ENCODE assay signal across 8 mouse cellular contexts in the genomic region with DNA sequence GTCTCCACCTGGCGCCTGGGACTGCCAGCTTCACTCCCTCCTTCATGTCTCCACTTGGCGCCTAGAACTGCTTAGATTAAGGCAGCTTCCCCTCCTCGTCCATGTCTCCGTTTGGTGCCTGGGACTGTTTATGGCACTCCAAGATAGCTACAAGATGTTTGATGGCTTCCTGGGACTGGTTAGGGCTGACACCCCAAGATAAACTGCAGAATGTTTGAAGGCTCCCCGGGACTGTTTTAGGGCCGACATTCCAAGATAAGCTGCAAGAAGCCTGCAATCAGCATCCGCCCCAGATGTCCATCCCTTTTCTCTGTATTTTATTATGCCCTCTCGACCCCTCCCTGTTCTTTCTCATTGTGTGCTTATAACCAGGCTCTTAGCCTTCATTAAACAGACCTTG. TPM values are rescaled to one million over a fixed set of nuclear protein-coding genes. Genes with fewer than 3 reads are reported as not detected.
DNase-seq lines count a peak whose midpoint lies in the region; ATAC-seq and TF ChIP-seq lines count a peak whose summit lies in the region.
"Not testable (repeated sequence)": the region's sequence is repeated elsewhere in the genome, so short reads cannot be mapped to it uniquely, and the experiment has no call there.

No protein-coding gene starts in this region.

- ATAC-seq in liver, embryonic 12.5 days = peak; percentile 82
- ATAC-seq in liver, embryonic 14.5 days (ENCODE audit: insufficient read depth) = peak; percentile 81
- peak; percentile 69 for ATAC-seq in liver, embryonic 16.5 days (ENCODE audit: low read depth)
- peak; percentile 30; the same call in 1 of the 2 replicates for ATAC-seq in megakaryocyte-erythroid progenitor cell, adult 5-6 weeks (replicated peaks; ENCODE audit: low FRiP score, low TSS enrichment, poor library complexity, severe bottlenecking)

- H3K36me3 ChIP-seq in MEL (ENCODE audit: control insufficient read depth in 1 of 2, insufficient read depth in 2 of 2, low read length in 2 of 2) = peaks cover 0 to 37% of the 10 kb centered on the region in 2 experiments; a peak in 2 of 4 replicates
- not testable (repeated sequence) for H3K36me3 ChIP-seq in liver, embryonic 12.5 days; liver, embryonic 14.5 days (replicated peaks; ENCODE audit: control insufficient read depth, insufficient read depth, low read depth); liver, embryonic 16.5 days (ENCODE audit: control insufficient read depth, insufficient read depth)

- not testable (repeated sequence) for TF ChIP-seq POLR2A in MEL (IDR thresholded peaks at IDR 0.05; ENCODE audit: control insufficient read depth in 1 of 2, insufficient read depth in 1 of 2, low read depth in 1 of 2, low read length in 2 of 2, poor library complexity in 1 of 2)

- not testable (repeated sequence) for H3K4me3 ChIP-seq in MEL (ENCODE audit: control insufficient read depth in 1 of 2, insufficient read depth in 1 of 2, low read depth in 2 of 2, low read length in 2 of 2); liver, embryonic 12.5 days; liver, embryonic 14.5 days (ENCODE audit: insufficient read depth in 1 of 2, low read depth in 2 of 2, low read length in 2 of 2); liver, embryonic 16.5 days (ENCODE audit: low read depth, low read length)

- TF ChIP-seq CTCF in MEL (IDR thresholded peaks at IDR 0.05 in 2 of 3, conservative IDR thresholded peaks at IDR 0.05 in 1 of 3; ENCODE audit: control insufficient read depth in 1 of 3, insufficient read depth in 1 of 3, low read depth in 2 of 3, low read length in 3 of 3, poor library complexity in 1 of 3, severe bottlenecking in 1 of 3); liver, embryonic 14.5 days (IDR thresholded peaks at IDR 0.05; ENCODE audit: low read depth): not testable (repeated sequence)

- H3K4me1 ChIP-seq in MEL (ENCODE audit: control insufficient read depth in 1 of 2, insufficient read depth in 2 of 2, low read length in 2 of 2) = peaks cover 30 to 33% of the 10 kb centered on the region in 2 experiments
- peaks cover 28% of the 10 kb centered on the region for H3K4me1 ChIP-seq in liver, embryonic 12.5 days
- H3K4me1 ChIP-seq in liver, embryonic 14.5 days (replicated peaks; ENCODE audit: control insufficient read depth in 2 of 2, insufficient read depth in 2 of 2, low read length in 1 of 2) = peaks cover 2 to 12% of the 10 kb centered on the region in 2 experiments; a peak in 2 of 4 replicates
- H3K4me1 ChIP-seq in liver, embryonic 16.5 days (ENCODE audit: control insufficient read depth, low read depth, low read length) = not testable (repeated sequence)

- peak; percentile 75 to 87 for TF ChIP-seq EP300 in MEL (IDR thresholded peaks at IDR 0.05; ENCODE audit: low read depth in 1 of 2, low read length in 2 of 2)
- peak; percentile 78 for TF ChIP-seq EP300 in liver, embryonic 14.5 days (IDR thresholded peaks at IDR 0.05; ENCODE audit: low read depth)

- WGBS in liver, embryonic 12.5 days (ENCODE audit: insufficient replicate concordance) = 31% methylated on average over 8 of the region's 8 CpGs
- 32% methylated on average over 8 of the region's 8 CpGs for WGBS in liver, embryonic 14.5 days (ENCODE audit: insufficient replicate concordance)
- WGBS in liver, embryonic 16.5 days (ENCODE audit: insufficient replicate concordance) = 31% methylated on average over 8 of the region's 8 CpGs

- TF ChIP-seq RAD21 in MEL (IDR thresholded peaks at IDR 0.05; ENCODE audit: low read depth, low read length) = not testable (repeated sequence)

- H3K4me2 ChIP-seq in liver, embryonic 12.5 days = peak overlapping the region; percentile 32
- H3K4me2 ChIP-seq in liver, embryonic 14.5 days (ENCODE audit: low read depth) = peak overlapping the region; percentile 49
- 0 out of 2 replicates have a peak overlapping the region, but pooled peaks have one; percentile 24 for H3K4me2 ChIP-seq in liver, embryonic 16.5 days (ENCODE audit: low read depth, low read length)

- H3K27me3 ChIP-seq in MEL (ENCODE audit: control insufficient read depth in 1 of 2, insufficient read depth in 2 of 2, low read length in 2 of 2); liver, embryonic 12.5 days (replicated peaks); liver, embryonic 14.5 days (ENCODE audit: control insufficient read depth, insufficient read depth, low read length); liver, embryonic 16.5 days (ENCODE audit: control insufficient read depth, insufficient read depth, low read depth, low read length): not testable (repeated sequence)

- not testable (repeated sequence) for H3K79me2 ChIP-seq in MEL (ENCODE audit: control insufficient read depth, insufficient read depth, low read length, poor library complexity)

- peak overlapping the region; percentile 7; the same call in 1 of the 2 replicates for H3K9ac ChIP-seq in MEL (ENCODE audit: control insufficient read depth, low read depth, low read length, poor library complexity, severe bottlenecking)
- H3K9ac ChIP-seq in liver, embryonic 12.5 days; liver, embryonic 16.5 days (ENCODE audit: low read depth, low read length): not testable (repeated sequence)
- H3K9ac ChIP-seq in liver, embryonic 14.5 days (replicated peaks) = peak overlapping the region; percentile 40

- not testable (repeated sequence) for H3K9me3 ChIP-seq in MEL (replicated peaks; ENCODE audit: insufficient read depth, low read length); liver, embryonic 12.5 days (replicated peaks); liver, embryonic 14.5 days (ENCODE audit: control insufficient read depth, low read length); liver, embryonic 16.5 days (replicated peaks; ENCODE audit: control insufficient read depth, low read length)

- DNase-seq in MEL (ENCODE audit: low read depth, low spot score) (peak; percentile 72), liver (peak; percentile 59)
- peak; percentile 40 for DNase-seq in c-Kit-positive CD71-positive TER-119-negative erythroid progenitor cells, embryonic 14.5 days (ENCODE audit: low read depth)
- DNase-seq in liver, embryonic 14.5 days (ENCODE audit: low read depth in 3 of 3, low spot score in 3 of 3) = peak; percentile 50 to 54 (median 52)
- peak; percentile 12 to 25 for DNase-seq in spleen, postnatal 36 days (ENCODE audit: low spot score in 2 of 2)

- H3K27ac ChIP-seq in MEL (ENCODE audit: control insufficient read depth, low read depth, low read length) = peak overlapping the region; percentile 73
- peak overlapping the region; percentile 82 for H3K27ac ChIP-seq in liver, embryonic 12.5 days
- H3K27ac ChIP-seq in liver, embryonic 14.5 days = peak overlapping the region; percentile 80
- peak overlapping the region; percentile 70 for H3K27ac ChIP-seq in liver, embryonic 16.5 days (ENCODE audit: low read length)

TF ChIP-seq in MEL, 35 proteins besides CTCF, POLR2A, EP300 and RAD21:
- TF ChIP-seq ETS1 (IDR thresholded peaks at IDR 0.05; ENCODE audit: low read depth, low read length) (peak; percentile 65), TCF12 (IDR thresholded peaks at IDR 0.05; ENCODE audit: low read depth, low read length) (peak; percentile 87), GATA1 (IDR thresholded peaks at IDR 0.05; ENCODE audit: low read depth, low read length) (peak; percentile 75), RCOR1 (IDR thresholded peaks at IDR 0.05; ENCODE audit: low read depth, low read length) (peak; percentile 54; the same call in 1 of the 2 replicates), TAL1 (IDR thresholded peaks at IDR 0.05; ENCODE audit: low read length) (peak; percentile 84), SIN3A (IDR thresholded peaks at IDR 0.05; ENCODE audit: low read length) (0 out of 2 replicates have a peak, but pooled peaks have one; percentile 28)
TF ChIP-seq in MEL: peak in this region for 6; not testable (repeated sequence) for 29.

RNA-seq across cellular contexts. Expression of gene Tmem29, which starts 7.9 kb away (rescaled TPM):
- 36.4 and 37.1 TPM in 2 replicates for total RNA-seq in MEL (2012; rRNA removed)
- 10 to 100 TPM in 1 of 2 experiments, not detected in 1; 66.5 TPM for polyA plus RNA-seq in MEL (2012; ENCODE audit: insufficient read depth in 1 of 2, insufficient read length in 2 of 2, low read depth in 1 of 2, low replicate concordance in 2 of 2, missing spikeins in 1 of 2)
- 16.5 and 18.0 TPM in 2 replicates for polyA plus RNA-seq in liver, embryonic 12.5 days (2016; fragmentation: Nextera tagmentation; extraction: Ambion mirVana)
- polyA plus RNA-seq in liver, embryonic 14.5 days (2012; rRNA removed) = 4.9 and 10.1 TPM in 2 replicates
- 14.8 and 15.7 TPM in 2 replicates for polyA plus RNA-seq in liver, embryonic 14.5 days (2014; fragmentation: Nextera tagmentation; extraction: Ambion mirVana)
- polyA plus RNA-seq in liver, embryonic 16.5 days (2015; fragmentation: Nextera tagmentation; extraction: Ambion mirVana) = 10.8 and 11.3 TPM in 2 replicates
- total RNA-seq in megakaryocyte-erythroid progenitor cell, adult 5-6 weeks (2014; fragmentation: Nextera tagmentation) = 21.0 and 23.4 TPM in 2 replicates
- 18.8 and 24.6 TPM in 2 replicates for total RNA-seq in megakaryocyte-erythroid progenitor cell, adult 5-6 weeks (2017)

Comparison
In these comparisons a context has a peak if more than half of its experiments do, and no peak if none do; other contexts are left out.
1. DNase-seq: peak in every context shown above with its lines; median percentile 72 in MEL; 59 in liver; 52 in liver, embryonic 14.5 days; 40 in c-Kit-positive CD71-positive TER-119-negative erythroid progenitor cells, embryonic 14.5 days; 18 in spleen, postnatal 36 days.
2. ATAC-seq: peak in every context shown above with its lines; median percentile 82 in liver, embryonic 12.5 days; 81 in liver, embryonic 14.5 days; 69 in liver, embryonic 16.5 days; 30 in megakaryocyte-erythroid progenitor cell, adult 5-6 weeks.